Mouse (Mus musculus) MEL (cell line): ENCODE data around the gene Rabgap1l.

ENCODE experiments used
- CTCF ChIP-seq, 3 experiments: IDR thresholded peaks in 2 of 3; conservative IDR thresholded peaks in 1 of 3; 2 replicates each; pipeline ENCODE4 v1.5.1; 2011 to 2012; ENCODE audit warnings: low read length in 3 of 3, low read depth in 2 of 3, mild to moderate bottlenecking in 2 of 3, improper control_type of control experiment in 1 of 3, inconsistent platforms in 1 of 3, mixed read lengths in 1 of 3, moderate library complexity in 1 of 3; ENCODE audit not compliant: control insufficient read depth in 1 of 3, insufficient read depth in 1 of 3, poor library complexity in 1 of 3, severe bottlenecking in 1 of 3
- EP300 ChIP-seq, 2 experiments: IDR thresholded peaks; 2 replicates each; pipeline ENCODE4 v1.6.1; 2011; ENCODE audit warnings: improper control_type of control experiment in 2 of 2, low read length in 2 of 2, low read depth in 1 of 2, mild to moderate bottlenecking in 1 of 2
- ETS1 ChIP-seq: IDR thresholded peaks from 2 replicates; pipeline ENCODE4 v1.6.1; 2012; ENCODE audit warnings: low read depth, mild to moderate bottlenecking, inconsistent platforms, low read length, improper control_type of control experiment, moderate library complexity
- GABPA ChIP-seq: IDR thresholded peaks from 2 replicates; pipeline ENCODE4 v1.6.1; 2012; ENCODE audit warnings: low read depth, mild to moderate bottlenecking, inconsistent platforms, low read length, improper control_type of control experiment, moderate library complexity
- KAT2A ChIP-seq: conservative IDR thresholded peaks from 2 replicates; pipeline ENCODE4 v1.6.1; 2012; ENCODE audit warnings: low read depth, low read length, improper control_type of control experiment, inconsistent platforms
- MXI1 ChIP-seq: IDR thresholded peaks from 2 replicates; pipeline ENCODE4 v1.6.1; 2011; ENCODE audit warnings: mild to moderate bottlenecking, low read depth, low read length, improper control_type of control experiment
- NELFE ChIP-seq: IDR thresholded peaks from 2 replicates; pipeline ENCODE4 v1.6.1; 2011; ENCODE audit warnings: low read depth, low read length, improper control_type of control experiment
- POLR2A ChIP-seq, 2 experiments: IDR thresholded peaks; 2 replicates each; pipeline ENCODE4 v1.6.1; 2011 to 2012; ENCODE audit warnings: low read length in 2 of 2, mild to moderate bottlenecking in 2 of 2, control low read depth in 1 of 2, improper control_type of control experiment in 1 of 2, low read depth in 1 of 2, moderate library complexity in 1 of 2; ENCODE audit not compliant: control insufficient read depth in 1 of 2, insufficient read depth in 1 of 2, poor library complexity in 1 of 2
- POLR2AphosphoS5 ChIP-seq: IDR thresholded peaks from 2 replicates; pipeline ENCODE4 v1.6.1; 2012; ENCODE audit warnings: low read depth, borderline replicate concordance, mild to moderate bottlenecking, inconsistent platforms, low read length, moderate library complexity, mixed read lengths
- RAD21 ChIP-seq: IDR thresholded peaks from 2 replicates; pipeline ENCODE4 v1.6.1; 2011; ENCODE audit warnings: mild to moderate bottlenecking, low read depth, low read length, improper control_type of control experiment
- SMC3 ChIP-seq: IDR thresholded peaks from 2 replicates; pipeline ENCODE4 v1.6.1; 2011; ENCODE audit warnings: low read depth, low read length, improper control_type of control experiment
- UBTF ChIP-seq: IDR thresholded peaks from 2 replicates; pipeline ENCODE4 v1.6.1; 2012; ENCODE audit warnings: low read depth, mild to moderate bottlenecking, inconsistent platforms, low read length, improper control_type of control experiment, moderate library complexity, borderline replicate concordance; ENCODE audit not compliant: insufficient read depth
- USF2 ChIP-seq, 2 experiments: IDR thresholded peaks; 2 replicates each; pipeline ENCODE4 v1.6.1; 2011 to 2012; ENCODE audit warnings: improper control_type of control experiment in 2 of 2, low read length in 2 of 2, borderline replicate concordance in 1 of 2, inconsistent platforms in 1 of 2, low read depth in 1 of 2, mild to moderate bottlenecking in 1 of 2; ENCODE audit not compliant: insufficient read depth in 1 of 2
- ZC3H11A ChIP-seq: IDR thresholded peaks from 2 replicates; pipeline ENCODE4 v1.6.1; 2012; ENCODE audit warnings: low read depth, mild to moderate bottlenecking, inconsistent platforms, low read length, improper control_type of control experiment

- TF ChIP-seq SMC3 (no peak), RAD21 (no peak), MXI1 (no peak), EP300 (IDR thresholded peaks at IDR 0.05; ENCODE audit: low read depth in 1 of 2, low read length in 2 of 2) (no peak), CTCF (IDR thresholded peaks at IDR 0.05 in 2 of 3, conservative IDR thresholded peaks at IDR 0.05 in 1 of 3; ENCODE audit: control insufficient read depth in 1 of 3, insufficient read depth in 1 of 3, low read depth in 2 of 3, low read length in 3 of 3, poor library complexity in 1 of 3, severe bottlenecking in 1 of 3) (no peak), UBTF (no peak), POLR2A (IDR thresholded peaks at IDR 0.05; ENCODE audit: control insufficient read depth in 1 of 2, insufficient read depth in 1 of 2, low read depth in 1 of 2, low read length in 2 of 2, poor library complexity in 1 of 2) (no peak), ETS1 (no peak), ZC3H11A (no peak), GABPA (no peak), POLR2AphosphoS5 (no peak), KAT2A (no peak), USF2 (IDR thresholded peaks at IDR 0.05; ENCODE audit: borderline replicate concordance in 1 of 2, insufficient read depth in 1 of 2, low read depth in 1 of 2, low read length in 2 of 2) (no peak), NELFE (no peak)
Observed at GRCm38 (mm10) chr1:160417196-160417854, 375.7 kb downstream of the Rabgap1l start.
